Mouse (Mus musculus) embryonic facial prominence, embryonic 14.5 days (tissue): ENCODE data around the gene Il27ra. TPM values are rescaled to one million over a fixed set of nuclear protein-coding genes. Genes with fewer than 3 reads are reported as not detected.

Source experiments
- ATAC-seq: fragments of 200-750 bp; cut with Nextera tagmentation; 2 replicates; pipeline ENCODE4 v1.8.0; 2017; ENCODE audit warnings: low read depth, moderate number of reproducible peaks, moderate TSS enrichment
- DNase-seq: peaks from one replicate; pipeline ENCODE4 v3.0.0-alpha.2; 2015; ENCODE audit warnings: low spot score
- H3K27ac ChIP-seq: fragments of 300-500 bp; sonication (generic); replicated peaks from 2 replicates; pipeline ENCODE4 v1.5.1; 2014; ENCODE audit warnings: low read depth, mild to moderate bottlenecking, low read length, moderate library complexity
- H3K27me3 ChIP-seq: fragments of 300-500 bp; sonication (generic); replicated peaks from 2 replicates; pipeline ENCODE4 v1.6.1; 2014; ENCODE audit warnings: low read length; ENCODE audit not compliant: control insufficient read depth, insufficient read depth
- H3K36me3 ChIP-seq: fragments of 300-500 bp; sonication (generic); 2 replicates; pipeline ENCODE4 v1.6.1; 2014; ENCODE audit warnings: low read length, mixed read lengths; ENCODE audit not compliant: control insufficient read depth, insufficient read depth
- H3K4me1 ChIP-seq: fragments of 300-500 bp; sonication (generic); 2 replicates; pipeline ENCODE4 v1.6.1; 2014; ENCODE audit warnings: antibody characterized with exemption, low read length; ENCODE audit not compliant: control insufficient read depth, insufficient read depth
- H3K4me2 ChIP-seq: fragments of 300-500 bp; sonication (generic); 2 replicates; pipeline ENCODE4 v1.6.1; 2014; ENCODE audit warnings: low read depth, mild to moderate bottlenecking, low read length, moderate library complexity, mixed read lengths
- H3K4me3 ChIP-seq: fragments of 300-500 bp; sonication (generic); 2 replicates; pipeline ENCODE4 v1.5.1; 2014; ENCODE audit warnings: low read depth, mild to moderate bottlenecking, low read length
- H3K9ac ChIP-seq: fragments of 300-500 bp; sonication (generic); 2 replicates; pipeline ENCODE4 v1.6.1; 2014; ENCODE audit warnings: low read depth, mild to moderate bottlenecking, low read length, moderate library complexity, mixed read lengths
- H3K9me3 ChIP-seq: fragments of 300-500 bp; sonication (generic); 2 replicates; pipeline ENCODE4 v1.6.1; 2016; ENCODE audit warnings: low read length; ENCODE audit not compliant: control insufficient read depth
- WGBS: fragments of 180-500 bp; shearing (Covaris S2); extraction: QIAGEN DNeasy Blood & Tissue Kit; methylation state at CpG from one replicate; pipeline ENCODE4 v1.1.7; 2014; 5-methylcytosine and 5-hydroxymethylcytosine counted together
- polyA plus RNA-seq: library from polyadenylated mRNA; unstranded; fragments of >200 nt; fragmentation: Nextera tagmentation; extraction: Ambion mirVana; gene quantifications from 2 replicates; pipeline ENCODE4 v1.2.1, GENCODE M21; 2014

Gene Il27ra
- polyA plus RNA-seq, 1 experiment from 2014 or later = 1.5 TPM

- WGBS = 62% methylated on average over 16 of the region's 16 CpGs
- H3K9me3 ChIP-seq = no peaks in the 10 kb centered on the region
- H3K4me3 ChIP-seq = peak overlapping the region; percentile 79
- H3K4me2 ChIP-seq = peak overlapping the region; percentile 74
- H3K27ac ChIP-seq = no peak overlapping the region; the same call in 1 of the 2 replicates
- H3K27me3 ChIP-seq = no peaks in the 10 kb centered on the region
- H3K4me1 ChIP-seq = peaks cover 11% of the 10 kb centered on the region
- DNase-seq (no peak), ATAC-seq (no peak)
- H3K9ac ChIP-seq = peak overlapping the region; percentile 76
- peaks cover 44% of the 10 kb centered on the region for H3K36me3 ChIP-seq
These were observed 43.2 kb downstream of the Il27ra start for GRCm38 (mm10) chr8:83999057-83999705.

GRCm38 (mm10) chr8:83998231-83999056 is 43.9 kb downstream of the Il27ra start:
- peak overlapping the region; percentile 79 for H3K4me3 ChIP-seq
- ATAC-seq (0 out of 2 replicates have a peak, but pooled peaks have one; percentile 5), DNase-seq (peak; percentile 88)
- peaks cover 48% of the 10 kb centered on the region for H3K36me3 ChIP-seq
- peaks cover 11% of the 10 kb centered on the region for H3K4me1 ChIP-seq
- peak overlapping the region; percentile 76 for H3K9ac ChIP-seq
- no peaks in the 10 kb centered on the region for H3K9me3 ChIP-seq
- H3K4me2 ChIP-seq = peak overlapping the region; percentile 74
- H3K27me3 ChIP-seq = no peaks in the 10 kb centered on the region
- H3K27ac ChIP-seq = peak overlapping the region; percentile 98
- 2% methylated on average over 27 of the region's 92 CpGs for WGBS

GRCm38 (mm10) chr8:83997511-83998141 is 44.8 kb downstream of the Il27ra start, which contains the start of gene Samd1:
Gene Samd1, plus strand, starts transcription at chr8:83997672.
- peaks cover 11% of the 10 kb centered on the region for H3K4me1 ChIP-seq
- 0% methylated on average over 11 of the region's 112 CpGs for WGBS
- no peaks in the 10 kb centered on the region for H3K9me3 ChIP-seq
- ATAC-seq (peak; percentile 10; the same call in 1 of the 2 replicates), DNase-seq (peak; percentile 63)
- peak within 1 kb of the TSS; percentile 80 for H3K4me3 ChIP-seq
- peak within 1 kb of the TSS; percentile 89 for H3K9ac ChIP-seq
- H3K27ac ChIP-seq = peak within 1 kb of the TSS; percentile 98
- peaks cover 46% of the 10 kb centered on the region for H3K36me3 ChIP-seq
- no peaks in the 10 kb centered on the region for H3K27me3 ChIP-seq
- peak within 1 kb of the TSS; percentile 74 for H3K4me2 ChIP-seq

GRCm38 (mm10) chr8:83996567-83997505 is 45.6 kb downstream of the Il27ra start:
- peak overlapping the region; percentile 98 for H3K27ac ChIP-seq
- WGBS = under 1% methylated on average over 34 of the region's 103 CpGs

GRCm38 (mm10) chr8:83995973-83996372 is 46.4 kb downstream of the Il27ra start:
- ATAC-seq = no peak
- Histone ChIP-seq H3K9ac (peak overlapping the region; percentile 89; the same call in 1 of the 2 replicates), H3K36me3 (peaks cover 50% of the 10 kb centered on the region), H3K4me2 (peak overlapping the region; percentile 74), H3K27ac (peak overlapping the region; percentile 98; the same call in 1 of the 2 replicates), H3K27me3 (no peaks in the 10 kb centered on the region), H3K9me3 (no peaks in the 10 kb centered on the region), H3K4me3 (peak overlapping the region; percentile 80), H3K4me1 (peaks cover 9% of the 10 kb centered on the region; the same call in 1 of the 2 replicates)
- DNase-seq = no peak
- 17% methylated on average over 12 of the region's 12 CpGs for WGBS

More at GRCm38 (mm10) chr8:83996567-83997505, 45.6 kb downstream of the Il27ra start:
- H3K9ac ChIP-seq = peak overlapping the region; percentile 89
- ATAC-seq = peak; percentile 83
- no peaks in the 10 kb centered on the region for H3K9me3 ChIP-seq
- peaks cover 11% of the 10 kb centered on the region for H3K4me1 ChIP-seq
- H3K27me3 ChIP-seq = no peaks in the 10 kb centered on the region
- peak; percentile 97 for DNase-seq
- H3K4me3 ChIP-seq = peak overlapping the region; percentile 80
- H3K36me3 ChIP-seq = peaks cover 46% of the 10 kb centered on the region
- H3K4me2 ChIP-seq = peak overlapping the region; percentile 74

GRCm38 (mm10) chr8:83994030-83994429 is 48.4 kb downstream of the Il27ra start:
- no peak overlapping the region for H3K9ac ChIP-seq
- H3K4me3 ChIP-seq = no peak overlapping the region
- H3K27me3 ChIP-seq = no peaks in the 10 kb centered on the region
- DNase-seq (no peak), ATAC-seq (no peak)
- H3K4me1 ChIP-seq = peaks cover 4% of the 10 kb centered on the region; the same call in 1 of the 2 replicates
- H3K27ac ChIP-seq = no peak overlapping the region
- peaks cover 50% of the 10 kb centered on the region for H3K36me3 ChIP-seq
- no peaks in the 10 kb centered on the region for H3K9me3 ChIP-seq
- WGBS = 77% methylated on average over 3 of the region's 3 CpGs
- no peak overlapping the region for H3K4me2 ChIP-seq

GRCm38 (mm10) chr8:83992488-83992887 is 49.9 kb downstream of the Il27ra start:
- no peaks in the 10 kb centered on the region for H3K4me1 ChIP-seq
- H3K27me3 ChIP-seq = no peaks in the 10 kb centered on the region
- DNase-seq = no peak
- WGBS = 80% methylated on average over 2 of the region's 2 CpGs
- no peak overlapping the region for H3K4me3 ChIP-seq
- ATAC-seq = no peak
- H3K36me3 ChIP-seq = peaks cover 64% of the 10 kb centered on the region
- no peak overlapping the region for H3K27ac ChIP-seq
- H3K9ac ChIP-seq = no peak overlapping the region
- H3K9me3 ChIP-seq = no peaks in the 10 kb centered on the region
- H3K4me2 ChIP-seq = no peak overlapping the region
